Mouse (Mus musculus): ENCODE measurements around the gene Galc. TPM values are rescaled to one million over a fixed set of nuclear protein-coding genes. Genes with fewer than 3 reads are reported as not detected.
A peak's percentile ranks its signal among the peaks of the same experiment; 100 is the strongest.

Galc gene
- polyA plus RNA-seq (2015; fragmentation: Nextera tagmentation; extraction: Ambion mirVana), result 2.1 and 2.5 TPM in 2 replicates

GRCm38 (mm10) chr12:98258845-98259517 is at the start of gene Galc:
Galc (minus strand) TSS chr12:98259459.
- peak within 1 kb of the TSS; percentile 81 for H3K4me2 ChIP-seq
- H3K27ac ChIP-seq, result peak within 1 kb of the TSS; percentile 72
- no peaks in the 10 kb centered on the region for H3K27me3 ChIP-seq
- peaks cover 9% of the 10 kb centered on the region; the same call in 1 of the 2 replicates for H3K4me1 ChIP-seq (replicated peaks)
- H3K9me3 ChIP-seq (replicated peaks), result no peaks in the 10 kb centered on the region
- ATAC-seq (ENCODE audit: low read depth) (peak; percentile 90), DNase-seq (peak; percentile 66)
- under 1% methylated on average over 61 of the region's 76 CpGs for WGBS (ENCODE audit: insufficient replicate concordance)
- H3K4me3 ChIP-seq (replicated peaks), result peak within 1 kb of the TSS; percentile 73
- peak within 1 kb of the TSS; percentile 81 for H3K9ac ChIP-seq
- no peaks in the 10 kb centered on the region for H3K36me3 ChIP-seq

DNA sequence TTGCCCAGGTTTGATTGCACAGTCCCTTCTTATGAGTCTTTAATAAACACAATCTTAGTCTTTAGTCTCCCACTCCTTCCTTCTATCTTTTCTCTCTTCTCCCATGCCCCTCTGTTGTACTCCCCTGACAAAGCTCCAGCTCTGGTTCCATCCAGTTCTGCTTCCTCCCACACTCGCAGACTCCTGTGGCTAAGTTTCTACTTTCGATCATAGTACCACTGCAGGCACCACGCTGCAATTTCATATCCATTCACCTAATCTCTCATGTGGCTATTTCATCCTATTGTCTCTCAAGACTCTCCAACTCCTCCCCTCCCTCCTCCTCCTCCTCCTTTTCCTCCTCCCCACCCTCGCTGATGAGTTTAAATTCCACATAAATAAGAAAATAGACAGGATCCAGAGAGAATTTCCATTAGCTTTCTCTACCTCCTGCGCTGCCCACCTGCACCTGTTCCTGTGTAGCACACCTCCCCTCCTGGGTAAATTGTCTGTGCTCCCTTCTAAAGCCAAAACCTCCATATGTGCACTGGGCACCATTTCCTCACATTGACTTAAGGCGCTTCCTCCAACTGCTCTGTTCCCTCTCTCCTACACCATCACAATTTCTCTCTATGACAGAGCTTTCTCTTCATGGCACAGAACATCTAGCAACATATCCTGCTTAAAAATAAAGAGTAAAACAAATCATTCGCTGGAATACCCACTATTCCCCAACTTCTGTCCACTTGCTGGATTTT is 48.1 kb upstream of the Galc start:
- Histone ChIP-seq H3K4me1 (replicated peaks) (no peaks in the 10 kb centered on the region; the same call in 1 of the 2 replicates), H3K4me2 (no peak overlapping the region), H3K27ac (no peak overlapping the region), H3K4me3 (replicated peaks) (no peak overlapping the region), H3K36me3 (no peaks in the 10 kb centered on the region), H3K9me3 (replicated peaks) (no peaks in the 10 kb centered on the region), H3K9ac (no peak overlapping the region), H3K27me3 (no peaks in the 10 kb centered on the region)
- DNase-seq (no peak), ATAC-seq (ENCODE audit: low read depth) (no peak)
- WGBS (ENCODE audit: insufficient replicate concordance), result 57% methylated on average over 7 of the region's 7 CpGs

GRCm38 (mm10) chr12:98303013-98303412 is 43.8 kb upstream of the Galc start:
- WGBS (ENCODE audit: insufficient replicate concordance), result 68% methylated on average over 1 of the region's 1 CpGs
- no peak for ATAC-seq (ENCODE audit: low read depth)

GRCm38 (mm10) chr12:98301980-98302379 is 42.7 kb upstream of the Galc start:
- Histone ChIP-seq H3K4me1 (replicated peaks) (no peaks in the 10 kb centered on the region), H3K4me2 (no peak overlapping the region), H3K4me3 (replicated peaks) (no peak overlapping the region), H3K27ac (no peak overlapping the region), H3K36me3 (no peaks in the 10 kb centered on the region), H3K9ac (no peak overlapping the region), H3K27me3 (no peaks in the 10 kb centered on the region), H3K9me3 (replicated peaks) (no peaks in the 10 kb centered on the region)
- WGBS (ENCODE audit: insufficient replicate concordance), result 48% methylated on average over 5 of the region's 5 CpGs
- ATAC-seq (ENCODE audit: low read depth), result no peak
- DNase-seq, result no peak

More at GRCm38 (mm10) chr12:98303013-98303412, 43.8 kb upstream of the Galc start:
- no peak overlapping the region for H3K4me2 ChIP-seq
- no peaks in the 10 kb centered on the region for H3K4me1 ChIP-seq (replicated peaks)
- no peaks in the 10 kb centered on the region for H3K36me3 ChIP-seq
- no peak overlapping the region for H3K27ac ChIP-seq
- H3K9me3 ChIP-seq (replicated peaks), result no peaks in the 10 kb centered on the region
- H3K4me3 ChIP-seq (replicated peaks), result no peak overlapping the region
- DNase-seq, result no peak
- no peaks in the 10 kb centered on the region for H3K27me3 ChIP-seq
- H3K9ac ChIP-seq, result no peak overlapping the region

GRCm38 (mm10) chr12:98294241-98294640 is 35.0 kb upstream of the Galc start:
- no peaks in the 10 kb centered on the region for H3K9me3 ChIP-seq (replicated peaks)
- no peaks in the 10 kb centered on the region for H3K27me3 ChIP-seq
- ATAC-seq (ENCODE audit: low read depth) (no peak), DNase-seq (no peak)
- no peak overlapping the region for H3K9ac ChIP-seq
- H3K27ac ChIP-seq, result no peak overlapping the region
- H3K4me2 ChIP-seq, result no peak overlapping the region
- no peak overlapping the region for H3K4me3 ChIP-seq (replicated peaks)
- WGBS (ENCODE audit: insufficient replicate concordance), result 68% methylated on average over 2 of the region's 2 CpGs
- H3K4me1 ChIP-seq (replicated peaks), result no peaks in the 10 kb centered on the region
- H3K36me3 ChIP-seq, result no peaks in the 10 kb centered on the region

DNA sequence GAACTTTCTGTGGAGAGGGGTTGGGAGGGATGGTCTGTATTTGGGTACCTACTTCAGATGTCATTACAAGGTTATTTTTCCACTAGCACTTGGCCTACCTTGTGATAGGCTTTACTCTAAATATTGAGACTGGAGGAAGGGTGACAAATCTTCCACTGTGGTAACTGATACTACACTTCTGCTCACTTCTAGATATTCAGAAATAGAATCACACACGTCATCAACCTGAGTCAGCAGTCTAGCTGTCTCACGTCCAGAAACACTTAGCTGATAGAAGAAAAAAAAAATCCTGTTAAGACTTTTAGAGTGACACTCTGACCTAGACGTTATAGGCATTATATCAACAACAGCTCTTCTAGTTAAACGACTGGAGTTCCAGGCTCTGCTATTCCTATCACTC is 33.0 kb upstream of the Galc start:
- no peak for ATAC-seq (ENCODE audit: low read depth)
- H3K4me3 ChIP-seq (replicated peaks), result no peak overlapping the region
- no peaks in the 10 kb centered on the region for H3K27me3 ChIP-seq
- H3K4me2 ChIP-seq, result no peak overlapping the region
- no peak overlapping the region for H3K27ac ChIP-seq
- no peaks in the 10 kb centered on the region for H3K36me3 ChIP-seq
- H3K9ac ChIP-seq, result no peak overlapping the region
- no peaks in the 10 kb centered on the region for H3K9me3 ChIP-seq (replicated peaks)
- WGBS (ENCODE audit: insufficient replicate concordance), result 39% methylated on average over 4 of the region's 4 CpGs
- no peaks in the 10 kb centered on the region for H3K4me1 ChIP-seq (replicated peaks)
- DNase-seq, result no peak

- H3K9me3 ChIP-seq (replicated peaks), result no peaks in the 10 kb centered on the region
- DNase-seq, result no peak
- H3K4me2 ChIP-seq, result no peak overlapping the region
- H3K9ac ChIP-seq, result no peak overlapping the region
- H3K4me3 ChIP-seq (replicated peaks), result no peak overlapping the region
- H3K36me3 ChIP-seq, result no peaks in the 10 kb centered on the region
- H3K4me1 ChIP-seq (replicated peaks), result no peaks in the 10 kb centered on the region
- no peak overlapping the region for H3K27ac ChIP-seq
- WGBS (ENCODE audit: insufficient replicate concordance), result 66% methylated on average over 3 of the region's 3 CpGs
- H3K27me3 ChIP-seq, result no peaks in the 10 kb centered on the region
- no peak for ATAC-seq (ENCODE audit: low read depth)
These were observed 31.2 kb upstream of the Galc start for GRCm38 (mm10) chr12:98290475-98290874.

- Histone ChIP-seq H3K4me3 (replicated peaks) (no peak overlapping the region), H3K27ac (no peak overlapping the region), H3K9ac (no peak overlapping the region), H3K9me3 (replicated peaks) (no peaks in the 10 kb centered on the region), H3K27me3 (no peaks in the 10 kb centered on the region), H3K36me3 (no peaks in the 10 kb centered on the region), H3K4me2 (no peak overlapping the region), H3K4me1 (replicated peaks) (no peaks in the 10 kb centered on the region)
- no peak for DNase-seq
- 71% methylated on average over 3 of the region's 3 CpGs for WGBS (ENCODE audit: insufficient replicate concordance)
- ATAC-seq (ENCODE audit: low read depth), result no peak
These were observed 25.2 kb upstream of the Galc start for GRCm38 (mm10) chr12:98284477-98284876.

DNA sequence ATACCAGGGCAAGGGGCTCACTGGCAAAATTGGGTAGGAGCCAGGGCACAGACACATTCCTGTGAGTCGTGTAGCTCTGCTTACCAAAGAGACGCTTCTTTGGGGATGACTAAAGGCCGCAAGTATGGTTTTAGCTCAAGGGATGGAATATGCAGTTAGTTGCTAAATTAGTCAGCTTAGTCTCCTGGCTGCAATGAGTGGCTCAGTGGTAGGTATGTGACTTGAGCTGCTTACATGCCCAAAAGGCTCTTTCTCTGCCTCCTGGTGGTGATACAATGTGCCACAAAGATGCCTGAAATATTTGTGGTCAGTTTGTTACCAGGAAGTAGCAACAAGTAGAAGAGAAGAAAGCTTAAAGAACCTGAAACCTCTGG is 24.2 kb upstream of the Galc start:
- Histone ChIP-seq H3K4me3 (replicated peaks) (no peak overlapping the region), H3K27me3 (no peaks in the 10 kb centered on the region), H3K36me3 (no peaks in the 10 kb centered on the region), H3K4me2 (no peak overlapping the region), H3K9ac (no peak overlapping the region), H3K27ac (peak overlapping the region; percentile 50), H3K9me3 (replicated peaks) (no peaks in the 10 kb centered on the region), H3K4me1 (replicated peaks) (no peaks in the 10 kb centered on the region)
- DNase-seq, result no peak
- 31% methylated on average over 3 of the region's 3 CpGs for WGBS (ENCODE audit: insufficient replicate concordance)
- ATAC-seq (ENCODE audit: low read depth), result no peak

DNA sequence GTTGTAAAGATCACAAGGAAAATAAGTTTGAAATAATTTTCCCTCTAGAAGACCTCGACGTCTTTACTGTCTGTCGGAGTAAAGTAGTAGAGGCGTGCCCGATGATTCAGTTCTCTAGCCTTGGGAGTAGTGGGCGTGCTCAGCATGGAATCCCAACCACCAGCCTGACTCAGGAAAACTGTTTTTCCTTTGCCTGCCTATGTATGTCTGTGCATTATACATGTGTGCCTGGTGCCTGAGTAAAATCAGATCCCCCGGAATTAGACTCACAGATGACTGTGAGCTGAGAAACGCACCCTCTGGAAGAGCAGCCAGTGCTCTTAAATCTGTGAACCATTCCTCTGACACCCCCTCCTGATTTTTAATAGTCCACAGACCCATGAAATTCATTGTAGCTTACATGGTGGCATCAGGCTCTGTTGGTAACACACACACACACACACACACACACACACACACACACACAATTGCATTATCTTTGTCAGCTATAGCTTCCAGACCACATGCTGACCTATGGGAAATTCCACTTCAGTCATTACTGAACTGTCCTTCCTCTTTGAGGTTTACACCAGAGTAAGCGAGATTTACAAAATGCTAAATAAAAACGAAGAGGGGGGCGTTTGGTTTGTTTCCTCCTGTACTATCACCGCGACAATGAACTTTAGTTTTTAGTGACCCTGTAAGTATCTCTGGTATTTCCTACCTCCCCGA is 23.7 kb upstream of the Galc start:
- Histone ChIP-seq H3K4me3 (replicated peaks) (no peak overlapping the region), H3K9me3 (replicated peaks) (no peaks in the 10 kb centered on the region), H3K27ac (peak overlapping the region; percentile 50), H3K36me3 (no peaks in the 10 kb centered on the region), H3K4me2 (no peak overlapping the region), H3K27me3 (no peaks in the 10 kb centered on the region), H3K4me1 (replicated peaks) (no peaks in the 10 kb centered on the region), H3K9ac (no peak overlapping the region)
- DNase-seq, result no peak
- no peak for ATAC-seq (ENCODE audit: low read depth)
- WGBS (ENCODE audit: insufficient replicate concordance), result 47% methylated on average over 14 of the region's 14 CpGs

- no peak for DNase-seq
- H3K36me3 ChIP-seq, result no peaks in the 10 kb centered on the region
These were observed 21.7 kb upstream of the Galc start for GRCm38 (mm10) chr12:98280996-98281395.

More at GRCm38 (mm10) chr12:98280996-98281395, 21.7 kb upstream of the Galc start:
- Histone ChIP-seq H3K9ac (no peak overlapping the region), H3K27me3 (no peaks in the 10 kb centered on the region), H3K4me2 (no peak overlapping the region), H3K27ac (no peak overlapping the region), H3K9me3 (replicated peaks) (no peaks in the 10 kb centered on the region), H3K4me1 (replicated peaks) (no peaks in the 10 kb centered on the region), H3K4me3 (replicated peaks) (no peak overlapping the region)
- no peak for ATAC-seq (ENCODE audit: low read depth)
- WGBS (ENCODE audit: insufficient replicate concordance), result 61% methylated on average over 8 of the region's 8 CpGs
